Mouse (Mus musculus): Measurements from ENCODE around the gene Gm20388. TPM values are rescaled to one million over a fixed set of nuclear protein-coding genes. Genes with fewer than 3 reads are reported as not detected.

Gm20388 gene
- total RNA-seq, 2 experiments from 2014 or later: 10.3 to 10.6 TPM

DNA sequence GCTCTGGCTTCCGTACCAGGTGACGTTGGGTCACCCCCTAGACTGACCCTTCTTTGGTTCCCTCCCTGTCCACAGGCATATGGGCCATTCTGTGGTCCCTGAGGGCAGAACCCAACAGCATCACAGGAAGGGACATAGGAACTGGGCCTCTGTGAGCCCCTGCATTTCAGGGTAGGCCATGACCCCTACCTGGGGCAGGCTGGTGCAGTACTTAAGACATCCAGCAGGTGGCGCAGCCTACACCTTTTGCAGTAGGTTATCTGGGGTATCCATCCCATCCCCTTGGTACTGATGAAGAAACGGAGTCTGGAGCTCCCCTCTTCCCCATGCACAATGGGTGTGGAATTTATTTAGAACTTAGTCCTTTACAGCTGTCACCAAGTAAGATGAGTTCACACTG, 1783.8 kb downstream of the Gm20388 start:
- DNase-seq (ENCODE audit: low spot score in 2 of 2): peak in 1 of 2 experiments; percentile 30
- intact Hi-C loops (cut with DNase I): no loop called here

DNA sequence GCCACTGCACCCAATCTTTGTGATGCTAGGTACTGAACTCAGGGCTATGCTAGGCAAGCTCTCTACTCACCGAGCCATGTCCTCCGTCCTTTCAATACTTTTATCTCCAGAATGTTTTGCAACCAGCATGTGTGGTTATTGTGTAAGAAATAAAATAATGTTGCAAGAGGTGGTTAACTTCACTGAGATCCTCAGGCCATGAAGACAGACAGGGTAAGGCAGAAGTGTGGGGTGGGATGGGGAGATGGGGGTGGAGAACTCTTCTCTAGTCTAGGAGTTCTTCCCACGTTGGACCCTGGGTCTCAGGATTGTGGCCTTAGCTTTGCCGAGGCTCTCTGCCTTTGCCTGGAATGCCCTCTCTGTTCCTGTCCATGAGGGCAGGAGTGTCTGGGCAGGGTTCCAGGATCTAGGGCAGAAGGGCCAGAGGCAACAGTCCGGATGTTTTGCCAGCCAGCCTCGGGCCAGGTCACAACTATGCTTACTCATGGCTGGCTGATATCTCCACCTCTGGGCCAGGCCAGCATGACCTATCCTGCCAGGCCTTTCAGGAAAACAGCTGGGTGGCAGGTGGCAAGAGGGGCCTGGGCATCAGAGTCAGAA, 1785.0 kb downstream of the Gm20388 start:
- intact Hi-C loops (cut with DNase I): no loop called here
- no peak for DNase-seq (ENCODE audit: low spot score in 2 of 2)

DNA sequence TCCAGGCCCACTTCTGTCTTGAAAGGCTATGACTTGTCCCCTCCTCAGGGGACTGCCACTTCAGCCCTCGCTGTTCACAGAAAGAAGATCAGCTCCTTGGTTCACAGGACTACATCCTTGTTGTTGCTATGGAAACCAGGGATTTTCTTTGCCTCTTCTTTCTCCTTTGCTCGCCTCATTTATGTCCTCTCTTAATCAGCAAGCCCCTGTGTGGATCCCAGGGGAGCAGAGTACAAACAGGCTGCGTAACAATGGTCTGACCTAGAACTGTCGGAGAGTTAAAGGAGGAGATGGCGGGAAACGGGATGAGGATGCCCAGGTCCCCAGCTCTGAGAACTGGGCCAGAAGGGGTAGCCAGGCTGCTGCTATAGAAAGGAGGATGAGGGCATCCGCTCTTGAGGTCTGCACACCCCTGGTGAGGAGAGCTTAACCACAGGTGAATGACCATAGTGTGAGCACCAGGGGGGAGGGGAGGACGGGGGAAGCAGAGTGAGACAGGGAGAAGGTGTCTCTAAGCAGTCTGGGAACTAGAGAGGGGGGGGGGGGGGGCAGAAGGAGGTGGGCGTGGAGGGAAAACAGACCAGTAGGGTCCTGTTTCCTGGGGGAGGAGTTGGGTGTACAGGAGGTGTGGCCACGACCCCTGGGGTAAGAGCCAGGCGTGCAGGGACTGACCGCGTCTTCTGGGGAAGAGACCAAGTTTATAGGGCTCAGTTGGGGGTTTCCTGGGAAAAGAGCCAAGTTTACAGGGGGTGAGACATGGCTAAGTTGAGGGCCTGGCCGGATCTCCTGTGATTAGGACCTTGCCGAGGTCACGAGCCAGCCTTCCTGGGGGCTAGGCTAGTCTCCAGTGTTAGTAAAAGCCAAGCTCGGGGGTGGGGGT, 1787.3 kb downstream of the Gm20388 start:
- DNase-seq (ENCODE audit: low spot score in 2 of 2): peak in 1 of 2 experiments; percentile 15
- intact Hi-C loops (cut with DNase I): no loop called here

DNA sequence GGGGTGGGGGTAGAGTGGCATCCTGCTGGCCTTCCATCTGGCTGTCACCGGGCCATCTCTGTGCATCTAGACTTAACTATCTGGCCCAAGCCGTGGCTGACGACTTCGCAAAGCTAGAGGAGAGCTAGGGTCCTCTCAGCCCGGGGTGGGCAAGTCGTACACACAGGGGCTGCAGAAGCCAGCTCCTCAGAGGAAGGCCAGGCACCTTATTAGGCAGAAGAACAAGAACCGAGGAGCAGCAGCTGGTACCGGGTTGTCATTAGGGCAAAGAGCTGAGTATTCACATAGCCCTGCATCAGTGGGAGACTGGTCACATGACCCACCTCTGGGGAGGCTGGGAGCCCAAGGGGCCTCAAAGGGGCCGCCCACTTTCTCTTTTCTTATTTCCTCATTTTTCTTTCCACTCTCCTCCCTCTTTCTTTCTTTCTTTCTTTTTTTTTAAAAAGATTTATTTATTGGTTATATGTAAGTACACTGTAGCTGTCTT, 1788.0 kb downstream of the Gm20388 start:
- intact Hi-C loops (cut with DNase I): no loop called here
- DNase-seq (ENCODE audit: low spot score in 2 of 2): no peak

DNA sequence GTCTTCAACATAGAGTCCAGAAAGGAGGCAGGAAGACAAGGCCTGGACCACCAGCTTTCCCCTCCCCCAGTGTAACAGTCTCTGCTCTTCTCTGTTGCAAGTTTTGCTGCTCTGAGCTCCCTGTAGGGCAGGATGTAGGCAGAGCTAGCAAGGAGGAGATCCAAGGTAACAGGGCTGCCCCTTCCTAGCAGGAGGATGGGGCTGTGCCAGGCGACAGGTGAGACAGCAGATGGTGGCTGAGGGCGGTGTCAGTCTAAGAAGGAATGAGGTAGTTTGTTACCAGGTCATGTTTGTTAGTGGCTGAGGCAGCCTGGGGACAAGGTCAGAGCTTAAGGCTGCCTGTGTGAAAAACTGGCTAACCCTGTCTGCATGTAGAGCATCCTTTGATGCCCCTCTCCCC, 1789.3 kb downstream of the Gm20388 start:
- no peak for DNase-seq (ENCODE audit: low spot score in 2 of 2)
- intact Hi-C loops (cut with DNase I): no loop called here

DNA sequence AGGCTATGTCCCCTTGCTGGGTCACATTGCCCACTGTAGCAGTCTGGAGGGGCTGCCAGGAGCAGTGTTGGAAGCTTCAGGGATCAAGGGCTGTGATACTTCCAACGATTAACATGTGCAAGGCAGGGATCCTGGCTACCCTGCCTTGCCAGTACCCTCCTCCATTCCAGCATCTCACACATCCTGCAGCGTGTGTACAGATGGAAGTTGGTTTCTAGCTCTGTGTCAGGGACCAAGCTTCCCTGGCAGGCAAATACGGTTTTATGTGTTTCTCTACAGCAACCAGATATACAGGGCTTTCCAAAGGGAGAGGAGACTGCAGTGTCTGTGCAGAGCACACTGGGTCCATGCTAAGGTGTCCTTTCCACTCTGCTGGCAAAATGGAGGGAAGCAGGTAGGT, 1794.5 kb downstream of the Gm20388 start:
- peak in 1 of 2 experiments; percentile 7 for DNase-seq (ENCODE audit: low spot score in 2 of 2)
- intact Hi-C loops (cut with DNase I): no loop called here

DNA sequence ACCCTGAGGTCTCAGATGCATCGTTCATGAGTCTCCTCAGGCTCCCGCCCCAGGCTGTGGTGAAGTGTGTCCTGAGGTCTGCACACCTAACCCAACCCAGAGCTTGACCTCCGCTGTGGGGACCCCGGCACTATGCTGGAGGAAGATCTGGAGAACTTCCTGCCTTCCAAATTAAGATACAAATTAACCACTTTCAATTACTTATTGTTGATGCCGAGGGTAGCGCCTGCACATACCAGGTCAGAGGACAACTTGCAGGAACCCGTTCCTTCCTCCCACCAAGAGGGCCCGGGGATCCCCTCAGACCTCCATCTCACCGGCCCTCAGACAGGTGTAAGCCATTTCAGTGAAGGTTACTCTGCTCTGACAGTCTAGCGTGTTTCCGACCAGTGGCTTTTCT, 1796.3 kb downstream of the Gm20388 start:
- intact Hi-C loops (cut with DNase I): no loop called here
- DNase-seq (ENCODE audit: low spot score in 2 of 2): no peak

DNA sequence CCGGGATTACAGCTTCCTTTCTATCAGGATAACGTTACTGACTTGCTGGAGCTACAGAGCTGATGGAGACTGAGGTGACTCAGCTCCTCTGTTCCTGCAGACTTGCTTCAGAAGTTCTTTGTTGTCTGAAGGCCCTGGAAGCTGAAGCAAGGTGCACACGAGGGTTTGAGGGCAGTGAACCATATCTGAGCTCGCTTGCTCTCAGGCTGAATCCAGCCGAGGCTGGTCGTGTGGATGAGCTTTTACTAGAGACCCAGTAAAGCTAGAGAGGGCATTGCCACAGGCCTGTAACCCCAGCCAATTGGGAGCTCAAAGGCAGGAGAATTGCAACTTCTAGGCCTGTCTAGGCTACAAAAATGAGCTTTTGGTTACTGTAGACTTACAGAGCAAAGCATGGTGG, 1797.8 kb downstream of the Gm20388 start:
- DNase-seq (ENCODE audit: low spot score in 2 of 2): no peak
- intact Hi-C loops (cut with DNase I): no loop called here

DNA sequence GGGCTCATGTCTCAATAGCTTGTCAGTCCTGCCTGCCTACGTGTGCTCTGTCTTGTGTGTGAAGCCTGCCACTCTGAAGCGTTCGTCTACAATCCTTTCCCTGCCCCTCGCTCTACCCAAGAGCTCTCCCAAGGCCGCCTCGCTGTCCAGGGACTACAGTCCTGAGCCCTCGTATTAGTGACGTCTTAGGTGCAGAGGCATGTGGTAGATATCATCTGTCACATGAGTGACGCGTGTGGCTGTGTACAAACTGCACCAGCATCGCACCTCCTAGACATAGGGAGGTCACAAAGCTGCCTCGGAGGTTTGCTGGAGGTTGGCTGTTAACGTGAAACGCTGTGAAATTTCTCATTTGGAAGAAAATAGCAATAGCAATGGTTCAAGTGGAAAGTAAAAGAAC, 1806.9 kb downstream of the Gm20388 start:
- no peak for DNase-seq (ENCODE audit: low spot score in 2 of 2)
- intact Hi-C loops (cut with DNase I): loop anchor here (5.0 kb wide), 2 partner anchors 115 to 190 kb away; partner anchors contain the start of gene Slc7a5

DNA sequence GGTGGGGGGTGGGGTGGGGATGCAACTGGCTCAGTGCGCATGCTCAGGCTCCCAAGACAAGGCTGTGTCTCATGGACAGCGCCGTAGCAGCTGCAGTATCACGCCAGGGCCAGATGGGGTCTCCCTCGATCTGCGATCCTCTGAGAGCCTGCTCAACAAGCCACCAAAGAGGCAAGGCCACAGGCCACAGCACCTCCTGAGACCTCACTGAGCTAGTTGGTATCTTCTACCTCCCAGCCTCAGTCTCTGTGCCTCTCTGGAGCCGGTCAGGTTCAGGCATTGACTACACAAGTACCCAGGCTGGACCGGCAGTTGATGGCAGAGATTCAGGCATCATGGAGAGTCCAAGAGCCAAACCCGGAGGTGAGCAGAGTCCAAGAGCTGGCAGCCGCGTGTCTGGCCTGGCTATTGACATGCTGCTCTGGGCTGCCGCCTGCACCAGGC, 1807.4 kb downstream of the Gm20388 start:
- peak; percentile 89 to 93 for DNase-seq (ENCODE audit: low spot score in 2 of 2)
- intact Hi-C loops (cut with DNase I): loop anchor here (5.0 kb wide), 2 partner anchors 114 to 189 kb away; partner anchors contain the start of gene Slc7a5

DNA sequence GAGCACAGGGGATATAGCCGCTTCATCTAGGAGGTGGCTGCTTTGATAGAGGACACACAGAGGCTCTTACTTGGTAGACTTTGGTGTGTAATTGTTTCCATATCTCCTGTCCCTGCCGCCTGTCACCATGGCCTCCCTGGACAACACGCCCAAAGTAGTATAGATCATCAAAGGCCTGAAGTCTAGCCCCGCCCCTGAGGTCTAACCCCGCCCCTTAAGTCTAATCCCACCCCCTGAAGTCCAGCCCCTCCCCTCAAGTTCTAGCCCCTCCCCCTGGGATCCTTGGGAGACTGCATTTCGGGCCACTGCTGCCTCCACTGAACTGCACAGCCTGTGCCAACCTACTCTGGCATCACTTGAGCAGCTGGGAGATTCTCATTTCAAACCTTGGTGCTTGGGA, 1808.3 kb downstream of the Gm20388 start:
- intact Hi-C loops (cut with DNase I): loop anchor here (5.0 kb wide), 2 partner anchors 113 to 188 kb away; partner anchors contain the start of gene Slc7a5
- no peak for DNase-seq (ENCODE audit: low spot score in 2 of 2)

DNA sequence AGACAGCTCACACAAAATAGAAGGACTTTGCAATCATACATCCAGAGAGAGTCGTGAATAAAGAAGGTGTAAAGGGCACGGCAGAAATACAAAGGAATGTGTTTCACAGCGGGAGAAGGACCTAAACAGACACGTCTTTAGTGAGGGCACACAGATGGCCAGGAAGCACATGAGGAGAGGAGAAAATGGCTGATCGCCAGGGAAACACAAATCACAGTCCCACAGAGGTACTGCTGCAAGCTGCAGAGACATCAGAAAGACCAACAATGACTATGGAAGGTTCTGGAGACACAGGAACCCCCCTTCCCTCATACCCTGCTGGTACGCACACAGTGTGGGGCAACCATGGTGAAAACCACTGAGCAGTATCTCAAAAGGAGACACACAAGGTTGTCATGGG, 1810.4 kb downstream of the Gm20388 start:
- intact Hi-C loops (cut with DNase I): no loop called here
- DNase-seq (ENCODE audit: low spot score in 2 of 2): no peak

DNA sequence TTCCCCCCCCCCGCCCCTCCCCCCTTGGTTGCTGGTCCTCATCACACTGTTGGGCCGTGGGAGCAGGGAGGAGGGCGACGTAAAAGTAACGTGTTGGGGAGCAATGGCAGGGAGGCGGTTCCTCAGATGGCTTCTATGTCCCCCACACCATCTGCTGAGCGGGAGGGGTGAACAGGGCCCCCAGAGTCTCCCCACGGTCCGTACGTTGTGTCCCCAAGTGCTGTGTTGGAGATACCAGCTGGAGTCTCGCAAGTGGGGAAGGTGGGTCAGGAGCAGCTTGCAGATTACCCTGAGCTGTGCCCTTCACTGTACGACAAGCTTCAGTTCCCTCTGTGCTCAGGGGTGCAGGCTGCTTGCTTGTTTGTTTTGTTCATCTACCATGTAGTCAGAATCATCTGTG, 1813.2 kb downstream of the Gm20388 start:
- no peak for DNase-seq (ENCODE audit: low spot score in 2 of 2)
- intact Hi-C loops (cut with DNase I): no loop called here

DNA sequence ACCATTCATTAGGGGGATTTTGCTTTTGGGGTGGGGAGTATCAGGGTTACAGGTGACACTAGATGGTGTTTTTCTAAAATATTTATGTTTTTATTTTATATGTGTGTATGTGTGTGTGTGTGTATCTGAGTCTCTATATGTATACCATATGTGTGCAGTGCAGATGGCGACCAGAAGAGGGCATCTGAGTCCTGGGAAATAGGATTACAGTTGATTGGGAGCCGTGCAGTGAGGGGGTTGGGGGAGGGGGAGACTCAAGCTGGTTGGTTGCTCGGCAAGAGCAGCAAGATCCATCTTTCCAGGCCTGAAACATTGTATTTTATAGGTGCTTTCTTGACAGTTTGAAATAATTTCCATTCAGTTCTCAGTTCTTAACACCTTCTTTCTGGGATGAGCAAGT, 1816.5 kb downstream of the Gm20388 start:
- intact Hi-C loops (cut with DNase I): no loop called here
- DNase-seq (ENCODE audit: low spot score in 2 of 2): no peak

DNA sequence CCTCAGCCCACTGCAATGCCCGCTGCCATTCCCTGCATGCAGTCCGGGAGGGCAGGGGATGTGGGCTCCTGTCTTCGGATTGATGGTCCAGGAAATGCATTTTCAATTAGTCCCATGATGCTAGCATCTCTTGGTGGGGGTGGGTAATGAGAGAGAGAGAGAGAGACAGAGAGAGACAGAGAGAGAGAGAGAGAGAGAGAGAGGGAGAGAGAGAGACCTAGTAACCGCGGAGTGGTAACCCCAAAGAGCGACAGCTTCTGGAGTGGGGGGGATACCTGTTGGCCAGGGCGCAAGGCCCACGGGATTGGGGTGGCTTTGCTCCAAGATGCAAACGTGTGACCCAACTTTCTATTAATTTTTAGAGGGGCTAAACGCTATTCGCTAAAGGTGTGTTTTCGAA, 1818.7 kb downstream of the Gm20388 start, which contains the start of gene Jph3:
Gene Jph3 (plus strand): TSS at position 301 of the 400 bp plus-strand sequence.
- DNase-seq (ENCODE audit: low spot score in 2 of 2): no peak
- intact Hi-C loops (cut with DNase I): no loop called here

DNA sequence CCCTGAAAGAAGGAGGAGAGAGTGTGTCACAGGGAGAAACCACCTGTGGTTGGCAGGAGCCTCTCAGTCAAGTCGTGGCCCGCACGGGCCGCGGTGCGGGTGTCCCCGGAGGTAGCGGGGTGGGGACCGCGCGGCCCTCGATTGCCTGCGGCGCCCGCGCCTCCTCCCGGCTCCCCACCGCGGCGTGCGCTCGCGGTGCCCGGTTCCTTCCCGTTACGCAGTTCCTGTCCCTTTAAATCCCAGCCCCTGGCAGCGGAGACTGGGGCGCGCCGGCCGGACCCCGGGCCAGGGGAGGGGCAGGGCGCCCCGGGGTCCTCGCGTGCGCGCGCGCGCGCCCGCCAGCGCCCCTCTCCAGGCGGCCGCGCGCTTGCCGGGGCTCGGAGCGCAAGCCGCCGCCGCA, 1819.1 kb downstream of the Gm20388 start:
- intact Hi-C loops (cut with DNase I): loop anchor here (5.0 kb wide), 4 partner anchors 38 to 98 kb away; partner anchors contain the start of genes Klhdc4 and Zcchc14
- DNase-seq (ENCODE audit: low spot score in 2 of 2): peak in 1 of 2 experiments; percentile 40

DNA sequence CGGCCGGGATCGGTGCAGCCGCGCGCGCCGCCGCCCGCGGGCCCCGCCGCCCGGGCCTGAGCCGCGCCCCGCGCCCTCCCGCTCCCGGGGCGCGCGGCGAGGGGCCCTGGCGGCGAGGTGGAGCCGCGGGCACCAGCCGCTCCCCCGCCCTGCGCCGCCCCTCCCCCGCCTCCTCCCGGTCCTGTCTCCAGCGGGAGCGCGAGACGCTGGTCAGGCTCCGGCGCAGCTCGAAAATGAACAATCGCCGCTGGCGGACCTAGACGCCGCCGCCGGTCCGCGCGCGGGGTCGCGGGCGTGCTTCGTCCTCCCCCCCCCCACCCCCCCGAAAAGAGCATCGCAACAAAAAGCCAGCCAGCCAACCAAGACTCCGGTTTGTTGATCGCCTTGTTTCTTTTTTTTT, 1819.5 kb downstream of the Gm20388 start:
- intact Hi-C loops (cut with DNase I): loop anchor here (5.0 kb wide), 4 partner anchors 37 to 97 kb away; partner anchors contain the start of genes Klhdc4 and Zcchc14
- DNase-seq (ENCODE audit: low spot score in 2 of 2): peak in 1 of 2 experiments; percentile 45

DNA sequence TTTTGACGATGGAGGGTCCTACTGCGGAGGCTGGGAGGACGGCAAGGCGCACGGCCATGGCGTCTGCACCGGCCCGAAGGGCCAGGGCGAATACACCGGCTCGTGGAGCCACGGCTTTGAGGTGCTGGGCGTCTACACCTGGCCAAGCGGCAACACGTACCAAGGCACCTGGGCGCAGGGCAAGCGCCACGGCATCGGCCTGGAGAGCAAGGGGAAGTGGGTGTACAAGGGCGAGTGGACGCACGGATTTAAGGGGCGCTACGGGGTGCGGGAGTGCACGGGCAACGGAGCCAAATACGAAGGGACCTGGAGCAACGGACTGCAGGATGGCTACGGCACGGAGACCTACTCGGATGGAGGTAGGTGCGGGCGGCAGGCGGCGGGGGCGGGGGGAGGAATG, 1820.0 kb downstream of the Gm20388 start:
- DNase-seq (ENCODE audit: low spot score in 2 of 2): peak; percentile 49 to 57
- intact Hi-C loops (cut with DNase I): loop anchor here (5.0 kb wide), 4 partner anchors 37 to 97 kb away; partner anchors contain the start of genes Klhdc4 and Zcchc14

DNA sequence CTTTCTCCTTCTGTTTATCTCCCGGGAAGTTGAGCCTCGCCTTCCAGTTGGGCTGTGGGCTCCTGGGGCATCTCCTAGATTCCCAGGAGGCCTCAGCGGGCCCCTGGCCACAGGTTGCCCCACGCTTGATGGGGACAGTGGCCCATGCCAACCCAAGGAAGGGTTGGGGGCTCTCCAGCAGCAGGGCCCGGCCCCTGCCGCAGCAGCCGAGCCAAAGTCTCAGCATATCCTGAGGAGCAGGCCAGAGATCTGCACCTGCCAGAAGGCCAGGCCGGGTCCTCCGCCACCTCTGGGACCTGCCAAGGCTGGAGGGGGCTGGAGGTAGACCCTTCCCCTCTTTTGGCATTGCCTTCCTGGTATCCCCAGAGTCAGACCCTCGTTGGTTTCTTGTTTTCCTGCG, 1820.4 kb downstream of the Gm20388 start:
- peak in 1 of 2 experiments; percentile 33 for DNase-seq (ENCODE audit: low spot score in 2 of 2)
- intact Hi-C loops (cut with DNase I): loop anchor here (5.0 kb wide), 4 partner anchors 36 to 96 kb away; partner anchors contain the start of genes Klhdc4 and Zcchc14
